Mouse (Mus musculus): ENCODE measurements around the gene Anks6.
"Not testable (repeated sequence)": the region's sequence is repeated elsewhere in the genome, so short reads cannot be mapped to it uniquely, and the experiment has no call there.

Gene Anks6

GRCm38 (mm10) chr4:47056791-47057509 lies at the start of gene Anks6:
Gene Anks6 (minus strand): TSS chr4:47057427.
- DNase-seq (ENCODE audit: low spot score in 2 of 2): peak; percentile 84 to 85

GRCm38 (mm10) chr4:47103561-47103960 lies 46.3 kb upstream of the Anks6 start:
- no peak for DNase-seq (ENCODE audit: low spot score in 2 of 2)

- DNase-seq (ENCODE audit: low spot score in 2 of 2): no peak
Measured at GRCm38 (mm10) chr4:47093647-47094046, 36.4 kb upstream of the Anks6 start.

GRCm38 (mm10) chr4:47093161-47093560 lies 35.9 kb upstream of the Anks6 start:
- no peak for DNase-seq (ENCODE audit: low spot score in 2 of 2)

GRCm38 (mm10) chr4:47092387-47093021 lies 35.3 kb upstream of the Anks6 start:
- no peak for DNase-seq (ENCODE audit: low spot score in 2 of 2)

- peak in 1 of 2 experiments; percentile 64 for DNase-seq (ENCODE audit: low spot score in 2 of 2)
Measured at GRCm38 (mm10) chr4:47091493-47092386, 34.5 kb upstream of the Anks6 start, which contains the start of gene Galnt12. Gene Galnt12 (plus strand): TSS chr4:47091909.

- no peak for DNase-seq (ENCODE audit: low spot score in 2 of 2)
Measured at GRCm38 (mm10) chr4:47088671-47089070, 31.4 kb upstream of the Anks6 start.

- no peak for DNase-seq (ENCODE audit: low spot score in 2 of 2)
Measured at GRCm38 (mm10) chr4:47083824-47084223, 26.6 kb upstream of the Anks6 start.

GRCm38 (mm10) chr4:47080647-47081010 lies 23.4 kb upstream of the Anks6 start:
- no peak for DNase-seq (ENCODE audit: low spot score in 2 of 2)

- no peak for DNase-seq (ENCODE audit: low spot score in 2 of 2)
Measured at GRCm38 (mm10) chr4:47079997-47080646, 22.9 kb upstream of the Anks6 start.

- no peak for DNase-seq (ENCODE audit: low spot score in 2 of 2)
Measured at GRCm38 (mm10) chr4:47075054-47075453, 17.8 kb upstream of the Anks6 start.

GRCm38 (mm10) chr4:47060900-47061299 lies 3.7 kb upstream of the Anks6 start:
- DNase-seq (ENCODE audit: low spot score in 2 of 2): no peak

GRCm38 (mm10) chr4:47057510-47058325 lies 491 bp upstream of the Anks6 start:
- no peak for DNase-seq (ENCODE audit: low spot score in 2 of 2)

- no peak for DNase-seq (ENCODE audit: low spot score in 2 of 2)
Measured at GRCm38 (mm10) chr4:47055570-47056080, 1.6 kb downstream of the Anks6 start.

- not testable (repeated sequence) for DNase-seq (ENCODE audit: low spot score in 2 of 2)
Measured at GRCm38 (mm10) chr4:47055170-47055569, 2.1 kb downstream of the Anks6 start.

- DNase-seq (ENCODE audit: low spot score in 2 of 2): peak in 1 of 2 experiments; percentile 24
Measured at GRCm38 (mm10) chr4:47051905-47052304, 5.3 kb downstream of the Anks6 start.

GRCm38 (mm10) chr4:47050642-47051381 lies 6.4 kb downstream of the Anks6 start:
- peak in 1 of 2 experiments; percentile 21 for DNase-seq (ENCODE audit: low spot score in 2 of 2)

- peak; percentile 84 to 89 for DNase-seq (ENCODE audit: low spot score in 2 of 2)
Measured at GRCm38 (mm10) chr4:47050167-47050566, 7.1 kb downstream of the Anks6 start.

GRCm38 (mm10) chr4:47049216-47049615 lies 8.0 kb downstream of the Anks6 start:
- no peak for DNase-seq (ENCODE audit: low spot score in 2 of 2)

- peak in 1 of 2 experiments; percentile 11 for DNase-seq (ENCODE audit: low spot score in 2 of 2)
Measured at GRCm38 (mm10) chr4:47047765-47048164, 9.5 kb downstream of the Anks6 start.
